24 mouse cellular contexts compared by ENCODE assay signal in the genomic region with DNA sequence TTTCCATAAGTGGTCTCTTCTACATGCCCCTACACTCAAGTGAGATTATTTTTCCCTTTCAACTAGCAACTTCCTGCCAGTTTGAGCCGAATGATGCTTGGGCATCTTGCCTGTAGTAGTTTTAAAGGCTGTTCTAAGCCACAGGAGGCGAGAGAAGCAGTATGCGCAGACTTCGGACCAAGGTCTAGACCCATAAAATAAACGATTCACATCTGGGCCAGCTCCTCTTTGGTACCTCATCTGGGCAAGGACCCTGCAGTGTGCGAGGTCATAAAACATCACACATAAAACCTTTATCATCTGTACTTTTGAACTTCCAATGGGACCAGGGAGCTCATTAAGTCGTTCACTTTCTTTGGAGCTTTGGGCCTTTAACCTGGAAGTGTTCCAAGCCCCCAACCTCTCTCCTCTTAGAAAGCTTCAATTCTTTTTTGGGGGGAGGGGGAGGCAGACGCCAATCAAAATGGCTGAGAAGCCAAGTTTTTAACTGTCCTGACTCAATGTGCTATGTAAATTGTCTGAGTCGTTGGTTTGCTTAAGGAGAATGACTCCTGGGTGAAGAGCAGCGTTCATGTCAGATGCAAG. TPM values are rescaled to one million over a fixed set of nuclear protein-coding genes. Genes with fewer than 3 reads are reported as not detected.
DNase-seq lines count a peak whose midpoint lies in the region; ATAC-seq and TF ChIP-seq lines count a peak whose summit lies in the region.
"Had no signal": no experiment of that assay in that cellular context is flagged by ENCODE, and none has a peak within 500 bp of the region (broad histone marks: within the 10 kb centered on the region; RNA-seq: fewer than 3 reads in every experiment).

No protein-coding gene starts in this region.

- ATAC-seq in intestine, postnatal 0 days = peak; percentile 85
- ATAC-seq in limb, embryonic 13.5 days (ENCODE audit: low FRiP score, low read depth) = peak; percentile 88
- ATAC-seq: CD4-positive, CD25-positive, alpha-beta regulatory T cell, adult 4 months; forebrain, embryonic 13.5 days; hindbrain, embryonic 16.5 days had no signal

- H3K27me3 ChIP-seq in intestine, postnatal 0 days (replicated peaks; ENCODE audit: control insufficient read depth, insufficient read depth, low read length) = no peaks in the 10 kb centered on the region
- H3K27me3 ChIP-seq in limb, embryonic 13.5 days = peaks cover 48% of the 10 kb centered on the region
- H3K27me3 ChIP-seq: embryonic facial prominence, embryonic 12.5 days; forebrain, embryonic 13.5 days; hindbrain, embryonic 12.5 days had no signal

- H3K4me2 ChIP-seq in intestine, postnatal 0 days (replicated peaks; ENCODE audit: low read depth) = no peak overlapping the region
- H3K4me2 ChIP-seq in limb, embryonic 13.5 days (replicated peaks) = peak overlapping the region; percentile 16; the same call in 1 of the 2 replicates
- H3K4me2 ChIP-seq: embryonic facial prominence, embryonic 12.5 days; forebrain, embryonic 13.5 days; hindbrain, embryonic 12.5 days had no signal

- H3K9ac ChIP-seq in intestine, postnatal 0 days (ENCODE audit: low read depth, low read length) = no peak overlapping the region
- H3K9ac ChIP-seq in limb, embryonic 13.5 days = no peak overlapping the region
- H3K9ac ChIP-seq: embryonic facial prominence, embryonic 12.5 days; forebrain, embryonic 13.5 days; hindbrain, embryonic 12.5 days had no signal

- DNase-seq in embryo, embryonic 11.5 days (ENCODE audit: low read depth, low spot score) = peak; percentile 22
- no peak for DNase-seq in embryo, embryonic 10 days (ENCODE audit: low spot score)
- peak; percentile 54 for DNase-seq in brain, embryonic 14.5 days (ENCODE audit: low read depth)
- no peak for DNase-seq in layer of hippocampus, postnatal 25 days (ENCODE audit: extremely low spot score in 1 of 2, low spot score in 1 of 2)
- DNase-seq in adrenal gland, adult (ENCODE audit: inconsistent age in 2 of 2, low spot score in 1 of 2) = no peak
- no peak for DNase-seq in urinary bladder, postnatal 25 days (ENCODE audit: low spot score)
- DNase-seq: adrenal gland, postnatal 14 days; B cell, adult 2 months; cerebellum, adult 18-20 months; cerebellum, adult 9-11 months; embryo, embryonic 11 days; gastrocnemius, postnatal 10 days; heart, adult 18-20 months; heart, postnatal 10 days; heart, postnatal 4 days had no signal

- no peak for TF ChIP-seq POLR2A in brain, embryonic 14.5 days (IDR thresholded peaks at IDR 0.05; ENCODE audit: borderline replicate concordance, extremely low read depth, insufficient read depth, insufficient read length, poor library complexity, severe bottlenecking)

- H3K4me3 ChIP-seq in intestine, postnatal 0 days (ENCODE audit: low read depth, low read length) = no peak overlapping the region
- H3K4me3 ChIP-seq in limb, embryonic 13.5 days = no peak overlapping the region
- H3K4me3 ChIP-seq: embryonic facial prominence, embryonic 12.5 days; forebrain, embryonic 13.5 days; heart, embryonic 10.5 days; hindbrain, embryonic 12.5 days had no signal

- H3K27ac ChIP-seq in intestine, postnatal 0 days (ENCODE audit: low read depth, low read length) = no peak overlapping the region
- H3K27ac ChIP-seq in limb, embryonic 13.5 days = no peak overlapping the region
- H3K27ac ChIP-seq: embryonic facial prominence, embryonic 12.5 days; forebrain, embryonic 13.5 days; heart, embryonic 10.5 days; hindbrain, embryonic 12.5 days had no signal

- no peaks in the 10 kb centered on the region for H3K9me3 ChIP-seq in intestine, postnatal 0 days (ENCODE audit: control insufficient read depth)
- H3K9me3 ChIP-seq in limb, embryonic 13.5 days = no peaks in the 10 kb centered on the region
- H3K9me3 ChIP-seq: embryonic facial prominence, embryonic 12.5 days; forebrain, embryonic 13.5 days; heart, embryonic 10.5 days; hindbrain, embryonic 12.5 days had no signal

- H3K4me1 ChIP-seq in intestine, postnatal 0 days (replicated peaks; ENCODE audit: control insufficient read depth, insufficient read depth, low read length) = no peaks in the 10 kb centered on the region
- peaks cover 59% of the 10 kb centered on the region for H3K4me1 ChIP-seq in limb, embryonic 13.5 days
- H3K4me1 ChIP-seq: heart, embryonic 10.5 days had no signal

- 41% methylated on average over 10 of the region's 10 CpGs for WGBS in intestine, postnatal 0 days
- WGBS in limb, embryonic 13.5 days = 15% methylated on average over 10 of the region's 10 CpGs

- TF ChIP-seq CTCF in brain, embryonic 14.5 days (IDR thresholded peaks at IDR 0.05; ENCODE audit: borderline replicate concordance, extremely low read depth, insufficient read depth, insufficient read length) = no peak
- TF ChIP-seq CTCF in intestine, postnatal 0 days (IDR thresholded peaks at IDR 0.05; ENCODE audit: low read depth) = no peak

- H3K36me3 ChIP-seq in intestine, postnatal 0 days (ENCODE audit: control insufficient read depth, insufficient read depth) = peaks cover 17% of the 10 kb centered on the region; the same call in 1 of the 2 replicates
- H3K36me3 ChIP-seq in limb, embryonic 13.5 days = peaks cover 5% of the 10 kb centered on the region; the same call in 1 of the 2 replicates
- H3K36me3 ChIP-seq: G1E; heart, embryonic 10.5 days; hindbrain, embryonic 12.5 days had no signal

RNA-seq across cellular contexts. Expression of gene Dicer1, which starts 17.5 kb away (rescaled TPM):
- 29.5 and 43.0 TPM in 2 replicates for polyA plus RNA-seq in brain, embryonic 14.5 days (2012; rRNA removed)
- polyA plus RNA-seq in intestine, postnatal 0 days (2015; fragmentation: Nextera tagmentation; extraction: Ambion mirVana) = 16.0 and 17.6 TPM in 2 replicates
- 47.0 and 49.4 TPM in 2 replicates for polyA plus RNA-seq in limb, embryonic 13.5 days (2015; fragmentation: Nextera tagmentation; extraction: Ambion mirVana)
- total RNA-seq in layer of hippocampus, postnatal 25 days (2021) = 10 to 100 TPM; 38.9 to 47.5 TPM

Comparison
In these comparisons a context has a peak if more than half of its experiments do, and no peak if none do; other contexts are left out.
1. DNase-seq: peak in embryo, embryonic 11.5 days (single experiment) and brain, embryonic 14.5 days (single experiment); none in embryo, embryonic 10 days (single experiment), layer of hippocampus, postnatal 25 days (0 of 2), adrenal gland, adult (0 of 2) and urinary bladder, postnatal 25 days (single experiment).